Mouse (Mus musculus): ENCODE measurements at regions not wholly inside any gene's neighbourhood (a gene's known extent, or its start where the extent isn't known, plus 50 kb on each side); places are given as distances from the start of the nearest gene placed in this dataset.

- DNase-seq, result no peak
Measured at GRCm38 (mm10) chr3:130936336-130936735, 173.9 kb upstream of the Lef1 start.

DNA sequence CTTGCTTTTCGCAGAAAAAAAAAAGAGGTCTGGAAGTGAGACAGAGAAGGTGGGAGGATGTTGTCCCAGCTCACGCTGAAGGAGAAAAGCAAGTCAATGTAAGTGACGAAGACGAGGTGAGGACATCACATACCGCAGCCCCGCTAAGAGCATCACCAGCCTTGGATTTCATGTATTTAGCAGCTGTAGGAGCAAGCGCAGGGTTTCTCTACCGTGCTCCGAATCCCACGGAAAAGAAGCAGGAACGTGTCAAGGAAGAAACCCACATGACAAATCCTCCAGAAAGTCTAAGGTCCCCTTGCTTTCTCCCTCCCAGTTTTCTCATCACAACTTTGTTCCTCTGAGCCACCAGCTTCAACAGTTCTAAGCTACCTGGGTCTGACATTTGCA is 174.3 kb upstream of the Lef1 start:
- DNase-seq, result no peak

DNA sequence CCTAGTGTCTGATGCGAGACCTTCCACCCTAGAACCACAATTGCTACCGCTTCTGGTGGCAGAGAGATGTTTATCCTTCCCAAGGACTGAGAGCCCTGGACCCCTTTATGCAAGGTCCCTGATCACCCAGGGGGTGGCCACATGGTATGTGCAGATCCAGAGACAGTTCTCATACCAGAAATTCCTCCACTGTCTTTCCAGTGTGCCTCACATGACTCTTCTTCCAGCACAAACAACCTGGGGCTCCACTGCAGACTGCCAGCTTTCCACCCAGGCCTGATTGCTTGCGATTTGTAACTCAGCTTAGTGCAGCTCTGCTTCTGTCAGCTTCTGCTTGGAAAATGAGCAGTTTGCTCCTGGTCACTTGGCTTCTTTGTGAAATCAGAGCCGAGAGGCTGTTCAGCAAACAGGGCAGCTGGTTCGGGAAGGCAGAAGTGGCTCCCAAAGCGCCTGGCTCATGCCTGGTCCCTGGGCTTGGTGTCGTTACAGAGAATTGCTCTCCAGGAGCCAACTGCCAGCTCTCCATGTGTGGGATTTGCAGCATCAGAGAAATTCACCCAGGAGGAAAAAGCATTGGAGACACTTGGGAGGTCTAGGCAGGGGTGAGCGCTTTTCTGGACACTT is 174.9 kb upstream of the Lef1 start:
- DNase-seq, result no peak

GRCm38 (mm10) chr3:130932723-130933122 is 177.5 kb upstream of the Lef1 start:
- no peak for DNase-seq

DNA sequence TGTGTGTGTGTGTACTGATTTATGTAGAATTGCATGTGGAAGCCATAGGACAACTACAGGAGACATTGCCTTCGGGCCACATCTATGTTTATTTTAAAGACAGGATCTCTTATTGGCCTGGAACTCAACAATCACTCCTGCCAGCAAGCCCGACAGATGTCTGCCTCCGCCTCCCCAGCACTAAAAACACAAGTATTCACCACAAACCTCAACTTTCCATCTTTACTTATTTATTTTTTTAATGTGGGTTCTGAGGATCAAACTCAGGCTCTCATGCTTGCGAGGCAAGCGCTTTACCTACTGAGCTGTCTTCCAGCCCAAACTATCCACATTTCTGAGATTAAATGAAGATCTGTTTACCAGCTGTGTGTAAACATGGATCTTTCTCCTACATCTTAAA is 178.0 kb upstream of the Lef1 start:
- DNase-seq, result no peak

DNA sequence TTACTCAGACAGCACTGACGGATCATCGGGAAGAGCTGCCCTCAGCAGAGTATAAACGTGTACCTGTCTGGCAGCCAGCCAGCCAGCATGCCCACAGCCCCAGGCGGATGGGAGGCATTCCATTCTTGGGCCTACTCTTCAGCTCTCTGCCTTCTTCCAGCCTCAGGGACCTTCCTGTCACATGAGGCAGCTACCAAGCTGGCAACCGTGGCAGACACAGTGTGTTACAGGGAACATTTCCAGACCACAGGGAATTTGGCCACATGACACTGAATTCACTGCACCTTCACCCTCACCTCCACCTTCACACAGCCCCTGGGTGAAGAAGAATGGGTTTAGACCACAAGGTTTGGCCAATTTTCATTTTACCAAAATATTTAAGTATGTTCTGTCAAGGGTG is 185.3 kb upstream of the Lef1 start:
- DNase-seq, result no peak

- no peak for DNase-seq
Measured at GRCm38 (mm10) chr3:130923615-130923958, 186.7 kb upstream of the Lef1 start.

- no peak for DNase-seq
Measured at GRCm38 (mm10) chr3:130922812-130923614, 187.3 kb upstream of the Lef1 start.

- DNase-seq, result no peak
Measured at GRCm38 (mm10) chr3:130921621-130922245, 188.5 kb upstream of the Lef1 start.

DNA sequence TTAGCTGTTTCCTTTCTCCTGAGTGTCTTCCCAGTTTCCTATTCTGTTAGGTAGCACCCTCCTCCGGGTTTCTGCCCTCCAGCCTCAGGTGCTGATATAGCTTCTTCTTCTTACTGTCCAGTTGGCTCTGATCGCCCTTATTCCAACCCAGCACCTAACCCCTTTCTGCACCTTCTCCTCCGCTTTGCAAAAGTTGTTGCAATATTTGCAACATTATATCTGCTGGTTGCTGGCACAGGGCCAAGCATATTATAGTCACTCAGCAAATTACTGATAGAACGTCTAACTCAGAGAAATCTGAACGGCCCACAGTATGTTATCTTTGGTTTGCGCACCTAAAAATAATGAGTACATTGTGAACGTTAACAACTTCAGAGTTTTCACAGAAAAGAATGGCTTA is 183.6 kb upstream of the Rpl34 start:
- DNase-seq, result no peak

DNA sequence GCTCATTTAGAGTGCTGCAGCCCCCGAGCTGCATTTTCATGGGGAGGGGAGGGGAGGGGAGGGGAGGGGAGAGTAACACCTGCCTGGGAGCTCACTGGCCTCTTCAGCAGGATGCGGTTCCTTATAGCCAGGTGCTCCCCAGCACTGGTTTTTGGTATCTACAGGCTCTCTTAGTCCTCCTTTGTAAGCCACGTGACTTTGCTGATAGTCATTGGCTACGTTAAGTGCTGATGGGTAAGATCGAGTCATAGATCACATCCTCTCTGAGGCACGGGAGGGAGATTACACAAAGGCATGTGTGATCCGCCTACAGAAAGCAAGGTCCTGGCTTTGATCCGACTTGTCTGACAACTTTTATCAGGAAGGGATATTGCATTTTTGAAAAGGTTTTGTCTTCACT is 174.9 kb upstream of the Rpl34 start:
- no peak for DNase-seq

DNA sequence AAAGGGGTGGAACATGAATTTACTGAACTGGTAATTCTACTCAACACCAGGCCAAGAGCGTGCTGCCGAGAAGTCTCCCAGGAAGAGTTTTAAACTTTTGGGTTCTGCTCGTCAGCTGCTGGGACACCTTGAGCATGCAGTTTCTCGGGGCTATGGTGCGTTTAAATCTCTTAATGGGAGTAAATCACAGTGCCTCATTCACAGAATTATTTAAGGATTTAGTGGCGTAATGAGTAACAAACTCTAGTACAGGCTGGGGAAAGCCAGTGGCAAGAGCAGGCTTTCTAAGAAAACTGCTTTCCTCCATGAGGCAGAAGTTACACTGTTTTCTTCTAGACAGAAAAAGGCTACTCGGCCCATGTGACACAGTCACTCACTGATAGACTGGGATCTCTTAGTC is 173.1 kb upstream of the Rpl34 start:
- DNase-seq, result no peak

GRCm38 (mm10) chr3:130902376-130902775 is 172.2 kb upstream of the Rpl34 start:
- DNase-seq, result no peak

DNA sequence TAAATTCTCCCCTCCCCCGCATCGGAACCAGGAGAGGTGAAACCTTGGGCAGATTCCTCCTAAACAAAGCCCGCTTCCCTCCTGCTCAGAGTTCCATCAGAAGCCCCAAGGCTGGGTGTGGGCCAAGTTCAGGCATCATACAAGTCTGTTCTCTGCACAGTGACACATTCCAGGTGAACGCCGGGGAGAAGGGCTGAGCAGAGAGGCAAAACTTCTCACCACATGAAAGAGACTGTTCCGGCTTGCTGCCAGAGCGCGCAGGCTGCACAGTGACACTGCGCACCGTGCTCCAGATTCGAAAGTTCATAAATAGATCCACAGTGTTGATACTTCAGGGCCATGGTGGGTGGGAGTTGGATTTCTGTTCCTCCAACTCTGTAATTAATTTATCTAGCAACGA is 171.1 kb upstream of the Rpl34 start:
- DNase-seq, result no peak

GRCm38 (mm10) chr3:130900846-130901245 is 170.6 kb upstream of the Rpl34 start:
- DNase-seq, result no peak

GRCm38 (mm10) chr3:130900054-130900840 is 170.0 kb upstream of the Rpl34 start:
- DNase-seq, result no peak

DNA sequence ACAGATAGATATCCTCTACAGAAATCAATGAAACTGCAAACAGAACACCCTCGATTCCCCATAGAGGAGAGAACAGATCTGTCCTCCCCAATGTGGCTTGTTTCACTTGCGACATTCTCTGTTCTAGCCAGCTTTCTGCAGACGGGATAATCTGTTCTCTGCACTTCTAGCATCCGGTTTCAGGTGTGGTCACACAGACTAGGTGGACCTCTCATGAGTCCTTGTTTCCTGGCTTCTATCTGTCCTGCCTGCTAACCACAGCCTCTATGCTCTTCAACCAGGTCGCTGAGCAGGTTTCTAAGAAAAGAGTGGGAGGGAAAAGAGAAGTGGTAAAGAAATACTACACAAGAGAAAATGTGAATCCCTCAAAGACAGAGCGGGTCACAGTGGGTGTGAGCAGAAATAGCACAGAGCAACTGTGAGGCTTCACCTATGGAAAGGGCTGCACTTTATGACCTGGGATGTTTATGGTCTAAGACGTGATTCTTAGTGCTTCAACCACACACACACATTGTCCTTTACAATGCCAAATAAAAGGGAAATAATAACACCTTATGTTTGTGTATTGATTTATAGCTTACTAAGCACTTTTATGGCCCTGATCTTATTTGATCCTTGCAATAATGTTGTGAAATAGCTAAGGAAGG is 164.1 kb upstream of the Rpl34 start:
- no peak for DNase-seq

- DNase-seq, result no peak
Measured at GRCm38 (mm10) chr3:130891310-130891709, 161.1 kb upstream of the Rpl34 start.

GRCm38 (mm10) chr3:130888587-130888986 is 158.4 kb upstream of the Rpl34 start:
- DNase-seq, result no peak

- DNase-seq, result peak; percentile 6
Measured at GRCm38 (mm10) chr3:130887540-130888312, 157.5 kb upstream of the Rpl34 start.

DNA sequence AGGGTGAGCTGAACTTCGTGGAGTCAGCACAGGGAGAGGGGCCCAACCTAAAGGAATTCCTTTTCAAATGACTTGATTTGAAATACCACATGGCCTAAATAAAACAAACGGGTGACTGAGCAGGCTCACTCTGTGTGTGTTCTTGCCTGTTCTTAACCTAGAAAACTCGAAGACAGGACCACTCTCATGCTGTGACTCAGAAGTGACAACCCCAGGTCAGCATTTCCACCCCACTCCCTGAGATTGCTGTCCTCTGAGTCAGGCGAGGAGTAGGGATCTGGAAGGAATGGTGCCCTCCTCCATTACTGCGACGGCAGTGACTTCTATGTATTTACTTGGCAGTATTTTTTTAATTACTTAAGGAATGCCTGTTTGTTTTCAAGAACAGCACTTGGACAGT is 155.8 kb upstream of the Rpl34 start:
- DNase-seq, result no peak

DNA sequence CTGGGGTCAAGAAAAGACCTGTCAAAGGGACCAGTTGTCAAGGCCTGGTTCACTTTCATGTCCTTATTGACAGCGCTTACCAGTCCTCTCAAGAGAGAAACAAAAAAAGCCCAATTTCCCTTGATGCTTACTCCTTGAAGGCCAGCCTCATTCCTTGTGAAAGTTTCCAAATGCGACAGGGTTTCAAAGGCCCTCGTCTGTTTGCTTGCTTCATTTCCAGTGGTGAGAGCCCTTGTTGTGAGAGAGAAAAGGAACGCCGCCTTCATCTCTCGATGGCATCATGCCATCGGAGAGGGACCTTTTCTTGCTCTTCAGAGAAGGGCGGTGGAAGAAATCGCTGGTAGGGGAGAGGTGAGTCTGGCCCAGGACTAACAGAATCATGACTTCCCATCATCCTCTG is 154.2 kb upstream of the Rpl34 start:
- DNase-seq, result no peak

Data from kidney, adult 11 months (tissue).